Mouse (Mus musculus): ENCODE measurements around the gene Clic5. TPM values are rescaled to one million over a fixed set of nuclear protein-coding genes. Genes with fewer than 3 reads are reported as not detected.

Clic5 gene
- total and polyA plus RNA-seq, 3 experiments = not detected

GRCm38 (mm10) chr17:44228428-44228827 is 40.0 kb downstream of the Clic5 start:
- no peak overlapping the region for H3K9ac ChIP-seq (ENCODE audit: control insufficient read depth, low read depth, low read length, poor library complexity, severe bottlenecking)
- H3K9me3 ChIP-seq (replicated peaks; ENCODE audit: insufficient read depth, low read length) = no peaks in the 10 kb centered on the region
- H3K36me3 ChIP-seq (ENCODE audit: control insufficient read depth in 1 of 2, insufficient read depth in 2 of 2, low read length in 2 of 2) = no peaks in the 10 kb centered on the region
- DNase-seq (ENCODE audit: low read depth, low spot score) = no peak
- no peak overlapping the region for H3K27ac ChIP-seq (ENCODE audit: control insufficient read depth, low read depth, low read length)
- no peaks in the 10 kb centered on the region for H3K27me3 ChIP-seq (ENCODE audit: control insufficient read depth in 1 of 2, insufficient read depth in 2 of 2, low read length in 2 of 2)
- TF ChIP-seq MYB (IDR thresholded peaks at IDR 0.05; ENCODE audit: low read depth, low read length) (no peak), ZMIZ1 (IDR thresholded peaks at IDR 0.05; ENCODE audit: low read depth, low read length) (no peak), ELF1 (IDR thresholded peaks at IDR 0.05; ENCODE audit: low read depth, low read length) (no peak), MAX (IDR thresholded peaks at IDR 0.05; ENCODE audit: low read length) (no peak), E2F4 (IDR thresholded peaks at IDR 0.05; ENCODE audit: borderline replicate concordance, low read depth, low read length) (no peak), RCOR1 (IDR thresholded peaks at IDR 0.05; ENCODE audit: low read depth, low read length) (no peak), CHD2 (IDR thresholded peaks at IDR 0.05; ENCODE audit: low read length) (no peak), USF2 (IDR thresholded peaks at IDR 0.05; ENCODE audit: borderline replicate concordance in 1 of 2, insufficient read depth in 1 of 2, low read depth in 1 of 2, low read length in 2 of 2) (no peak)
- no peak overlapping the region for H3K4me3 ChIP-seq (ENCODE audit: control insufficient read depth in 1 of 2, insufficient read depth in 1 of 2, low read depth in 2 of 2, low read length in 2 of 2)
- no peaks in the 10 kb centered on the region for H3K79me2 ChIP-seq (ENCODE audit: control insufficient read depth, insufficient read depth, low read length, poor library complexity)
- no peaks in the 10 kb centered on the region for H3K4me1 ChIP-seq (ENCODE audit: control insufficient read depth in 1 of 2, insufficient read depth in 2 of 2, low read length in 2 of 2)

GRCm38 (mm10) chr17:44230083-44230482 is 41.7 kb downstream of the Clic5 start:
- H3K27me3 ChIP-seq (ENCODE audit: control insufficient read depth in 1 of 2, insufficient read depth in 2 of 2, low read length in 2 of 2) = no peaks in the 10 kb centered on the region
- no peak overlapping the region for H3K9ac ChIP-seq (ENCODE audit: control insufficient read depth, low read depth, low read length, poor library complexity, severe bottlenecking)
- no peak for DNase-seq (ENCODE audit: low read depth, low spot score)
- H3K36me3 ChIP-seq (ENCODE audit: control insufficient read depth in 1 of 2, insufficient read depth in 2 of 2, low read length in 2 of 2) = no peaks in the 10 kb centered on the region
- no peaks in the 10 kb centered on the region for H3K4me1 ChIP-seq (ENCODE audit: control insufficient read depth in 1 of 2, insufficient read depth in 2 of 2, low read length in 2 of 2)
- no peak overlapping the region for H3K27ac ChIP-seq (ENCODE audit: control insufficient read depth, low read depth, low read length)
- no peak for TF ChIP-seq SIN3A (IDR thresholded peaks at IDR 0.05; ENCODE audit: low read length)
- TF ChIP-seq BHLHE40 (IDR thresholded peaks at IDR 0.05; ENCODE audit: borderline replicate concordance, low read depth, low read length) = no peak
- TF ChIP-seq ZMIZ1 (IDR thresholded peaks at IDR 0.05; ENCODE audit: low read depth, low read length) = no peak
- TF ChIP-seq GATA1 (IDR thresholded peaks at IDR 0.05; ENCODE audit: low read depth, low read length) = no peak
- TF ChIP-seq GABPA (IDR thresholded peaks at IDR 0.05; ENCODE audit: low read depth, low read length) = no peak
- TF ChIP-seq ZNF384 (IDR thresholded peaks at IDR 0.05; ENCODE audit: low read depth, low read length) = no peak
- TF ChIP-seq TCF12 (IDR thresholded peaks at IDR 0.05; ENCODE audit: low read depth, low read length) = no peak
- no peak for TF ChIP-seq MEF2A (IDR thresholded peaks at IDR 0.05; ENCODE audit: extremely low read depth, insufficient replicate concordance, low read depth, low read length, poor library complexity, severe bottlenecking)
- TF ChIP-seq MYC (IDR thresholded peaks at IDR 0.05; ENCODE audit: low read depth, low read length) = no peak
- no peak for TF ChIP-seq NRF1 (IDR thresholded peaks at IDR 0.05; ENCODE audit: insufficient read depth, low read depth, low read length, poor library complexity, severe bottlenecking)
- TF ChIP-seq RAD21 (IDR thresholded peaks at IDR 0.05; ENCODE audit: low read depth, low read length) = no peak
- no peak for TF ChIP-seq KAT2A (conservative IDR thresholded peaks at IDR 0.05; ENCODE audit: low read depth, low read length)
- TF ChIP-seq TBP (IDR thresholded peaks at IDR 0.05; ENCODE audit: low read depth, low read length) = no peak
- no peak for TF ChIP-seq HCFC1 (IDR thresholded peaks at IDR 0.05; ENCODE audit: low read depth, low read length)
- TF ChIP-seq POLR2AphosphoS2 (IDR thresholded peaks at IDR 0.05; ENCODE audit: low read length) = no peak
- TF ChIP-seq MAX (IDR thresholded peaks at IDR 0.05; ENCODE audit: low read length) = no peak
- TF ChIP-seq POLR2A (IDR thresholded peaks at IDR 0.05; ENCODE audit: control insufficient read depth in 1 of 2, insufficient read depth in 1 of 2, low read depth in 1 of 2, low read length in 2 of 2, poor library complexity in 1 of 2) = no peak
- H3K9me3 ChIP-seq (replicated peaks; ENCODE audit: insufficient read depth, low read length) = no peaks in the 10 kb centered on the region
- H3K79me2 ChIP-seq (ENCODE audit: control insufficient read depth, insufficient read depth, low read length, poor library complexity) = no peaks in the 10 kb centered on the region
- peak overlapping the region in 1 of 2 experiments; percentile 39; a peak in 1 of 4 replicates for H3K4me3 ChIP-seq (ENCODE audit: control insufficient read depth in 1 of 2, insufficient read depth in 1 of 2, low read depth in 2 of 2, low read length in 2 of 2)
